ENCODE assay signal across 24 mouse cellular contexts in genomic region chr3:142834761-142835160, GRCm38 (mm10). TPM values are rescaled to one million over a fixed set of nuclear protein-coding genes. Genes with fewer than 3 reads are reported as not detected.
A peak's percentile ranks its signal among the peaks of the same experiment; 100 is the strongest.
DNase-seq lines count a peak whose midpoint lies in the region; ATAC-seq and TF ChIP-seq lines count a peak whose summit lies in the region.
"Had no signal": no experiment of that assay in that cellular context is flagged by ENCODE, and none has a peak within 500 bp of the region (broad histone marks: within the 10 kb centered on the region; RNA-seq: fewer than 3 reads in every experiment).

No protein-coding gene starts in this region.

- 0 out of 2 replicates have a peak overlapping the region, but pooled peaks have one; percentile 12 for H3K27ac ChIP-seq in hindbrain, embryonic 13.5 days
- H3K27ac ChIP-seq in hindbrain, embryonic 16.5 days (ENCODE audit: low read depth, low read length) = no peak overlapping the region
- H3K27ac ChIP-seq in liver, embryonic 14.5 days = no peak overlapping the region
- H3K27ac ChIP-seq: embryonic facial prominence, embryonic 10.5 days; forebrain, embryonic 10.5 days; gastrocnemius, adult 2 months; hindbrain, postnatal 0 days had no signal

- no peak for ATAC-seq in hindbrain, embryonic 13.5 days (ENCODE audit: low FRiP score)
- ATAC-seq in hindbrain, embryonic 16.5 days = no peak
- ATAC-seq in liver, embryonic 14.5 days (ENCODE audit: insufficient read depth) = peak; percentile 80
- ATAC-seq in megakaryocyte-erythroid progenitor cell, adult 5-6 weeks (replicated peaks; ENCODE audit: low FRiP score, low TSS enrichment, poor library complexity, severe bottlenecking) = peak; percentile 82
- ATAC-seq: activated CD4-positive, CD25-positive, alpha-beta regulatory T cell, adult 4 months; CD4-positive, CD25-positive, alpha-beta regulatory T cell, adult 4 months; forebrain, embryonic 14.5 days; hindbrain, postnatal 0 days; Patski had no signal

- no peaks in the 10 kb centered on the region for H3K27me3 ChIP-seq in hindbrain, embryonic 13.5 days
- no peaks in the 10 kb centered on the region for H3K27me3 ChIP-seq in hindbrain, embryonic 16.5 days (replicated peaks; ENCODE audit: control insufficient read depth, insufficient read depth, low read length)
- no peaks in the 10 kb centered on the region for H3K27me3 ChIP-seq in liver, embryonic 14.5 days (ENCODE audit: control insufficient read depth, insufficient read depth, low read length)
- H3K27me3 ChIP-seq: heart, embryonic 12.5 days; Patski had no signal

- 0 out of 2 replicates have a peak, but pooled peaks have one; percentile 15 for TF ChIP-seq EP300 in liver, embryonic 14.5 days (IDR thresholded peaks at IDR 0.05; ENCODE audit: low read depth)

- TF ChIP-seq CTCF in liver, embryonic 14.5 days (IDR thresholded peaks at IDR 0.05; ENCODE audit: low read depth) = no peak

- intact Hi-C loops in heart, postnatal 25 days (cut with DNase I) = loop anchor here (5.0 kb wide), 1 partner anchor 38 kb away; no protein-coding TSS in a partner anchor

- DNase-seq in c-Kit-positive CD71-positive TER-119-negative erythroid progenitor cells, embryonic 14.5 days (ENCODE audit: low read depth) = peak; percentile 36
- DNase-seq in liver, embryonic 14.5 days (ENCODE audit: low read depth in 3 of 3, low spot score in 3 of 3) = peak; percentile 6 to 33 (median 22)
- DNase-seq in cerebellum, adult 11 months = no peak
- DNase-seq in heart, postnatal 25 days (ENCODE audit: low spot score) = no peak
- DNase-seq: adrenal gland, adult 2 months; adrenal gland, postnatal 25 days; B cell, adult 2 months; cerebellum, adult 11-12 months; cerebellum, adult 9-10 months; cerebellum, postnatal 25 days; gastrocnemius, adult 2 months; gastrocnemius, postnatal 25 days; heart, postnatal 36 days had no signal

- no peak overlapping the region for H3K4me3 ChIP-seq in hindbrain, embryonic 13.5 days
- no peak overlapping the region for H3K4me3 ChIP-seq in hindbrain, embryonic 16.5 days (ENCODE audit: low read length)
- no peak overlapping the region for H3K4me3 ChIP-seq in liver, embryonic 14.5 days (ENCODE audit: insufficient read depth in 1 of 2, low read depth in 2 of 2, low read length in 2 of 2)
- H3K4me3 ChIP-seq: embryonic facial prominence, embryonic 10.5 days; forebrain, embryonic 10.5 days; gastrocnemius, adult 2 months; heart, embryonic 12.5 days had no signal

- no peak overlapping the region for H3K4me2 ChIP-seq in hindbrain, embryonic 13.5 days
- H3K4me2 ChIP-seq in hindbrain, embryonic 16.5 days (ENCODE audit: low read length) = no peak overlapping the region
- peak overlapping the region; percentile 28 for H3K4me2 ChIP-seq in liver, embryonic 14.5 days (ENCODE audit: low read depth)
- H3K4me2 ChIP-seq: heart, embryonic 12.5 days had no signal

- H3K9me3 ChIP-seq in hindbrain, embryonic 13.5 days = no peaks in the 10 kb centered on the region
- no peaks in the 10 kb centered on the region for H3K9me3 ChIP-seq in hindbrain, embryonic 16.5 days (ENCODE audit: control insufficient read depth, low read length)
- H3K9me3 ChIP-seq in liver, embryonic 14.5 days (ENCODE audit: control insufficient read depth, low read length) = no peaks in the 10 kb centered on the region
- H3K9me3 ChIP-seq: embryonic facial prominence, embryonic 10.5 days; forebrain, embryonic 10.5 days; heart, embryonic 12.5 days had no signal

- 92% methylated on average over 4 of the region's 4 CpGs for WGBS in hindbrain, embryonic 13.5 days
- 94% methylated on average over 4 of the region's 4 CpGs for WGBS in hindbrain, embryonic 16.5 days
- 11% methylated on average over 4 of the region's 4 CpGs for WGBS in liver, embryonic 14.5 days (ENCODE audit: insufficient replicate concordance)

- no peak overlapping the region for H3K9ac ChIP-seq in hindbrain, embryonic 13.5 days
- no peak overlapping the region for H3K9ac ChIP-seq in hindbrain, embryonic 16.5 days (ENCODE audit: low read depth, low read length)
- H3K9ac ChIP-seq in liver, embryonic 14.5 days (replicated peaks) = no peak overlapping the region
- H3K9ac ChIP-seq: heart, embryonic 12.5 days had no signal

- H3K4me1 ChIP-seq in hindbrain, embryonic 13.5 days (replicated peaks) = peaks cover 6% of the 10 kb centered on the region; the same call in 1 of the 2 replicates
- H3K4me1 ChIP-seq in hindbrain, embryonic 16.5 days (ENCODE audit: control insufficient read depth, insufficient read depth, low read depth, low read length) = no peaks in the 10 kb centered on the region
- H3K4me1 ChIP-seq in liver, embryonic 14.5 days (replicated peaks; ENCODE audit: control insufficient read depth in 2 of 2, insufficient read depth in 2 of 2, low read length in 1 of 2) = peaks cover 2 to 9% of the 10 kb centered on the region in 2 experiments
- H3K4me1 ChIP-seq: embryonic facial prominence, embryonic 10.5 days; forebrain, embryonic 10.5 days had no signal

- H3K36me3 ChIP-seq in hindbrain, embryonic 13.5 days = no peaks in the 10 kb centered on the region
- H3K36me3 ChIP-seq in hindbrain, embryonic 16.5 days (ENCODE audit: control insufficient read depth, insufficient read depth, low read length) = peaks cover 4% of the 10 kb centered on the region; the same call in 1 of the 2 replicates
- peaks cover 14% of the 10 kb centered on the region for H3K36me3 ChIP-seq in liver, embryonic 14.5 days (replicated peaks; ENCODE audit: control insufficient read depth, insufficient read depth, low read depth)

RNA-seq across cellular contexts. Expression of gene Pkn2, which starts 47.0 kb away (rescaled TPM):
- 27.6 and 29.1 TPM in 2 replicates for polyA plus RNA-seq in hindbrain, embryonic 13.5 days (2015; fragmentation: Nextera tagmentation; extraction: Ambion mirVana)
- 17.5 and 19.1 TPM in 2 replicates for polyA plus RNA-seq in hindbrain, embryonic 16.5 days (2015; fragmentation: Nextera tagmentation; extraction: Ambion mirVana)
- 9.2 and 14.9 TPM in 2 replicates for polyA plus RNA-seq in liver, embryonic 14.5 days (2012; rRNA removed)
- 31.1 and 34.1 TPM in 2 replicates for polyA plus RNA-seq in liver, embryonic 14.5 days (2014; fragmentation: Nextera tagmentation; extraction: Ambion mirVana)
- 59.7 and 69.4 TPM in 2 replicates for total RNA-seq in megakaryocyte-erythroid progenitor cell, adult 5-6 weeks (2014; fragmentation: Nextera tagmentation)
- 78.4 and 95.0 TPM in 2 replicates for total RNA-seq in megakaryocyte-erythroid progenitor cell, adult 5-6 weeks (2017)
- total RNA-seq in heart, postnatal 25 days (2021) = 10 to 100 TPM; 42.2 to 42.3 TPM

Comparison
In these comparisons a context has a peak if more than half of its experiments do, and no peak if none do; other contexts are left out.
1. ATAC-seq: peak in liver, embryonic 14.5 days (single experiment) and megakaryocyte-erythroid progenitor cell, adult 5-6 weeks (single experiment); none in hindbrain, embryonic 13.5 days (single experiment) and hindbrain, embryonic 16.5 days (single experiment).
2. DNase-seq: peak in c-Kit-positive CD71-positive TER-119-negative erythroid progenitor cells, embryonic 14.5 days (single experiment) and liver, embryonic 14.5 days (3 of 3); none in cerebellum, adult 11 months (single experiment) and heart, postnatal 25 days (single experiment).